Mouse (Mus musculus) limb, embryonic 14.5 days (tissue): Measurements from ENCODE around the gene Mgat4e. TPM values are rescaled to one million over a fixed set of nuclear protein-coding genes. Genes with fewer than 3 reads are reported as not detected.

Source experiments
- ATAC-seq: fragments of 200-750 bp; cut with Nextera tagmentation; 2 replicates; pipeline ENCODE4 v1.8.0; 2017; ENCODE audit warnings: low read depth, moderate number of reproducible peaks, moderate TSS enrichment; ENCODE audit not compliant: low FRiP score
- DNase-seq: peaks from one replicate; pipeline ENCODE4 v3.0.0-alpha.2; 2015; ENCODE audit warnings: low spot score
- H3K27ac ChIP-seq: fragments of 300-500 bp; sonication (generic); replicated peaks from 2 replicates; pipeline ENCODE4 v1.5.1; 2014; ENCODE audit warnings: low read depth, mild to moderate bottlenecking, low read length, moderate library complexity, mixed read lengths
- H3K27me3 ChIP-seq: fragments of 300-500 bp; sonication (generic); 2 replicates; pipeline ENCODE4 v1.6.1; 2014; ENCODE audit warnings: low read length, mixed read lengths; ENCODE audit not compliant: control insufficient read depth, insufficient read depth
- H3K36me3 ChIP-seq: fragments of 300-500 bp; sonication (generic); 2 replicates; pipeline ENCODE4 v1.6.1; 2014; ENCODE audit warnings: mild to moderate bottlenecking, low read length, moderate library complexity, mixed read lengths; ENCODE audit not compliant: control insufficient read depth, insufficient read depth
- H3K4me1 ChIP-seq: fragments of 300-500 bp; sonication (generic); 2 replicates; pipeline ENCODE4 v1.6.1; 2014; ENCODE audit warnings: antibody characterized with exemption, low read length, mixed read lengths; ENCODE audit not compliant: control insufficient read depth, insufficient read depth
- H3K4me2 ChIP-seq: fragments of 300-500 bp; sonication (generic); replicated peaks from 2 replicates; pipeline ENCODE4 v1.6.1; 2014; ENCODE audit warnings: low read depth, mild to moderate bottlenecking, low read length, moderate library complexity; ENCODE audit not compliant: severe bottlenecking
- H3K4me3 ChIP-seq: fragments of 300-500 bp; sonication (generic); replicated peaks from 2 replicates; pipeline ENCODE4 v1.5.1; 2014; ENCODE audit warnings: low read length
- H3K9ac ChIP-seq: fragments of 300-500 bp; sonication (generic); 2 replicates; pipeline ENCODE4 v1.6.1; 2014; ENCODE audit warnings: mild to moderate bottlenecking, low read depth, low read length, moderate library complexity; ENCODE audit not compliant: severe bottlenecking
- H3K9me3 ChIP-seq: fragments of 300-500 bp; sonication (generic); 2 replicates; pipeline ENCODE4 v1.6.1; 2016; ENCODE audit warnings: low read length; ENCODE audit not compliant: control insufficient read depth
- POLR2A ChIP-seq: fragments of 200-500 bp; IDR thresholded peaks from 2 replicates; pipeline ENCODE4 v1.8.0; 2012; ENCODE audit warnings: inconsistent platforms, mild to moderate bottlenecking, moderate library complexity, borderline replicate concordance; ENCODE audit not compliant: insufficient read depth, insufficient read length; ENCODE audit errors: extremely low read depth
- WGBS: fragments of 180-500 bp; shearing (Covaris S2); extraction: QIAGEN DNeasy Blood & Tissue Kit; methylation state at CpG from one replicate; pipeline ENCODE4 v1.1.7; 2014; 5-methylcytosine and 5-hydroxymethylcytosine counted together
- polyA plus RNA-seq, 2 experiments: library from polyadenylated mRNA; depleted of rRNA in 1 of 2; stranded (reverse) in 1 of 2; unstranded in 1 of 2; fragments of >200 nt; fragmentation: Nextera tagmentation in 1 of 2; extraction: Ambion mirVana in 1 of 2; gene quantifications; 2 replicates each; pipeline versions ENCODE4 v1.2.1 to v1.2.3; 2012 to 2014

Mgat4e gene
- polyA plus RNA-seq, 2 experiments = 0.15 TPM; not detected in 1

DNA sequence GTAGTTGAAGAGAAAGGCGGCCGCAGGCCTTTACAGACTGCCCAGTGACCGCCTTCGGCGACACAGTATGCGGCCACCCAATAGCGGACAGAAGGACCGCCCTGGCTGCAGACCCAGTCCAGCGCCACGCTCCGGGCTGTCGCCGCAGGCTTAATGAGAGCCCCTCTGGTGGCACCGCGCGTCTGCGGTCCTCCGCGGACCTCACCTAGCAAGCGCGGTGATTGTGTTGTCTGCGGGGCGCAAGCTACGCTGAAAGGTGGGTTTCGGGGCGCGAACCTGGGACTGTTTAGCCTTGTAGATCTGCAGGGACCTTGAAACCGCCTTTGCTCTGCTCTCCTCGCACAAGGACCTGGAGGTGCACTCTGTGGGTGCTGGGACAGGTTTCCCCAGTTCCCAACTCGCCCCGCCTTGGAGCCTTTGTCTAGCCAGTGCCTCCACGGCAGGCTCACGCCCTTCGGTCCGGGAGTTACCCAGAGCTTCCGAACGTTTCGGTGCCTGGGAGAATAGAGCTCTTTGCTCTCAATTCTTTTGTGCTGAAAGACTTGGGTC, 36.1 kb downstream of the Mgat4e start:
- WGBS = 2% methylated on average over 35 of the region's 38 CpGs
- H3K4me2 ChIP-seq = peak overlapping the region; percentile 66
- H3K4me1 ChIP-seq = peaks cover 19% of the 10 kb centered on the region
- H3K9me3 ChIP-seq = no peaks in the 10 kb centered on the region
- peaks cover 21% of the 10 kb centered on the region for H3K27me3 ChIP-seq
- no peak overlapping the region for H3K27ac ChIP-seq
- no peak for TF ChIP-seq POLR2A
- ATAC-seq (no peak), DNase-seq (peak; percentile 24)
- peak overlapping the region; percentile 53 for H3K9ac ChIP-seq
- H3K4me3 ChIP-seq = peak overlapping the region; percentile 37
- peaks cover 9% of the 10 kb centered on the region for H3K36me3 ChIP-seq

DNA sequence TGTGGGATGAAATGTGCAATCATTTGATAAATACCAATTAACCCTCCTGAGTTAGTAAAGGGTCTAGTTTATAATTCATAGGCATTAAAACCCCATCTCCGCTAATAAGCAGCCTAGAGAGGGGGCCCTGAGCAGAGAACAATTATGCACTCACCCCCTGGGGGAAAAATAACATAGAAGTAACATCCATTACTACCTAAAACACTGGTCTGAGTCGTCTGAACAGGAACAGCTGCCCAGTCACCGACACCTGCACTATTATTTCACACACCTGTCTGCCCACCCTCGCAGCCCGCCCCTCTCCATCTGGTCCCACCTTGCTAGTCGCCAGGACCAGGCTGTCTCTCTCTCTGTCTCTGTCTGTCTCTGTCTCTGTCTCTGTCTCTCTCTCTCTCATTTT, 36.9 kb downstream of the Mgat4e start:
- H3K27ac ChIP-seq = no peak overlapping the region
- 41% methylated on average over 6 of the region's 6 CpGs for WGBS

DNA sequence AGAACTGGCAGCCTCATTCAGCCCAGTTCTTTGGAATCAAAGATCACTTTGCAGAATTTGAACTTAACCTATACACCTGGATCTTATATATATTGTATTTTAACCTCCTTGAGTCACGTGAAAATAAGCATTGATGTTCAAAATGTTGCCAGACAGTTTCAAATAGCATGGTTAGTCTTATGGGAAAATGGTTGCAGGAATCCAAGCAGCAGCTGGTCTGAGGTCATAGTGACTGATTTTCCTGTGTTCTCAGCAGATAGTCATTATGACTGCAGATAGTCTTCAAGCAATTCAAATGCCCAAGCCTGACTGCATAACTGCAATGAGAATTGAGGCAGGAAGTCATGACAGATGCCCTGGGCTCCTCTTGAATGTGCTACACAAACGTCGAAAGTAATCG, 37.3 kb downstream of the Mgat4e start:
- H3K4me3 ChIP-seq = no peak overlapping the region
- H3K9me3 ChIP-seq = no peaks in the 10 kb centered on the region
- peaks cover 19% of the 10 kb centered on the region for H3K4me1 ChIP-seq
- no peak overlapping the region for H3K4me2 ChIP-seq
- TF ChIP-seq POLR2A = no peak
- 48% methylated on average over 4 of the region's 4 CpGs for WGBS
- H3K9ac ChIP-seq = no peak overlapping the region
- peaks cover 21% of the 10 kb centered on the region for H3K27me3 ChIP-seq
- no peak for ATAC-seq
- H3K27ac ChIP-seq = no peak overlapping the region
- H3K36me3 ChIP-seq = peaks cover 21% of the 10 kb centered on the region
- DNase-seq = no peak

More for the DNA sequence above, 36.9 kb downstream of the Mgat4e start:
- Histone ChIP-seq H3K27me3 (peaks cover 21% of the 10 kb centered on the region), H3K4me2 (peak overlapping the region; percentile 66; the same call in 1 of the 2 replicates), H3K9me3 (no peaks in the 10 kb centered on the region), H3K36me3 (peaks cover 17% of the 10 kb centered on the region), H3K4me1 (peaks cover 19% of the 10 kb centered on the region), H3K4me3 (no peak overlapping the region), H3K9ac (no peak overlapping the region)
- DNase-seq = no peak
- ATAC-seq = no peak
- TF ChIP-seq POLR2A = no peak

DNA sequence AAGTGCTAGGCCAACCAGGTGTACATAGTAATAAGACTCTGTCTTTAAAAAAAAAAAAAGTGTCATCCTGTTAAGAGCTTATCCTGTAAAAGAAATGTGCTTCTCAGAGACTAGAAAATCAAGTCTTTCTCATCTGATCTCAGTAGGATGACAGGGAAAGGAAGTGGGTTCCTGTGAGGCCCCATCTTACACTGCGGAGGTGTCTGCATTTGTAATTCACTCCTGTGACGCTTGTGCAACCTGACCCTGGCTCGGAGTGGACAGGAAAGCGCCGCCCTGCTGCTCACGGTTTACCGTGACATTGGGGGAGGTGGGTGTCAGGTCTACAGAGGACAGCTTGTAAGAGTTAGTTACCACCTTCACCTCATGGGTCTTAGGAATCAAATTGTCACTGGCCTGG, 39.5 kb downstream of the Mgat4e start:
- TF ChIP-seq POLR2A = no peak
- ATAC-seq = no peak
- DNase-seq = no peak
- H3K4me1 ChIP-seq = peaks cover 4% of the 10 kb centered on the region
- no peak overlapping the region for H3K4me3 ChIP-seq
- peaks cover 41% of the 10 kb centered on the region for H3K36me3 ChIP-seq
- 30% methylated on average over 7 of the region's 7 CpGs for WGBS
- H3K27ac ChIP-seq = no peak overlapping the region
- H3K9ac ChIP-seq = no peak overlapping the region
- H3K27me3 ChIP-seq = peaks cover 21% of the 10 kb centered on the region
- H3K4me2 ChIP-seq = no peak overlapping the region
- no peaks in the 10 kb centered on the region for H3K9me3 ChIP-seq

DNA sequence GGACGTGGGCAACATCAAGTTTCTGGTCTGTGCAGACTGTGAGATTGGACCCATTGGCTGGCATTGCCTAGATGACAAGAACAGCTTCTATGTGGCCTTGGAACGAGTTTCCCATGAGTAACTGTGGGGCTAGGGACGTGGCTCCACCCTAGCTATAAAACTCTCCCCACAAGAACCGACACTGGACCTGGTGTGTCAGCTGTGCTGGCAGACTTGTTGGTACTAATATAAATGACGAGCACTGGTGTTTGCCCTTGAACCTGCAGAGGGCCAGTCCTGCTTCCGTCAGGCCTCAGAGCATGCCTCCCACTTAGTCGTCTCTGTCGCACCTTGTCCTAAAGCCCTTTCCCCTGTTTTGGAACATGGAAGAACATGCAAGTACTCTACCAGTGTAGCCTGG, 43.3 kb downstream of the Mgat4e start:
- TF ChIP-seq POLR2A = no peak
- ATAC-seq (no peak), DNase-seq (no peak)
- H3K4me2 ChIP-seq = no peak overlapping the region
- no peak overlapping the region for H3K4me3 ChIP-seq
- no peaks in the 10 kb centered on the region for H3K9me3 ChIP-seq
- H3K27me3 ChIP-seq = no peaks in the 10 kb centered on the region
- 88% methylated on average over 8 of the region's 8 CpGs for WGBS
- no peaks in the 10 kb centered on the region for H3K4me1 ChIP-seq
- H3K9ac ChIP-seq = no peak overlapping the region
- no peak overlapping the region for H3K27ac ChIP-seq
- peaks cover 53% of the 10 kb centered on the region for H3K36me3 ChIP-seq
